Mouse (Mus musculus): ENCODE measurements around the gene Myrfl. TPM values are rescaled to one million over a fixed set of nuclear protein-coding genes. Genes with fewer than 3 reads are reported as not detected.

The Myrfl gene
- polyA plus RNA-seq, 1 experiment from 2014 or later, result 0.97 TPM

DNA sequence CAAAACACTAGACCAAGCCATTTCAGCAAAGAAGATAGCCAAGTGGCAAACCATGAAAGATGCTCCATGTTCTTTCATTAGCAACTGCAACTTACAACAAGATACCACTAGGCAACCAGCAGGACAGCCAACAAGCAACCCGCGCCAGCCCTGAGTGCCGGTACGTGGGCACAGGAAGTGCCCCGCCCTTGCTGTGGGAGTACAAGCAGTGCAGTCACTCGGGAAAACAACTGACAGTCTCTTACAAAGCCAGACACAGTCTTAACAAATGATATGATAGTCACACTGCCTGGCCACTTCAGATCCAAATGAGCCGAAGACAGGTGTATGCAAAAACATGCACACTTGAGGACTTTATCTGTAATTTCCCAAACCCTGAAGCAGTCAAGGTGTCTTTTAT is 33.8 kb upstream of the Myrfl start:
- Histone ChIP-seq H3K36me3 (ENCODE audit: control insufficient read depth, insufficient read depth, low read length) (no peaks in the 10 kb centered on the region), H3K4me3 (replicated peaks; ENCODE audit: low read length) (no peak overlapping the region), H3K4me2 (ENCODE audit: low read depth, low read length) (no peak overlapping the region), H3K4me1 (ENCODE audit: control insufficient read depth, insufficient read depth, low read length) (no peaks in the 10 kb centered on the region; the same call in 1 of the 2 replicates), H3K27me3 (ENCODE audit: control insufficient read depth, insufficient read depth, low read length) (no peaks in the 10 kb centered on the region), H3K9ac (ENCODE audit: low read length) (no peak overlapping the region), H3K9me3 (replicated peaks; ENCODE audit: control insufficient read depth, low read length) (no peaks in the 10 kb centered on the region), H3K27ac (ENCODE audit: low read length) (no peak overlapping the region)
- ATAC-seq (ENCODE audit: insufficient read depth, low FRiP score), result no peak
- 69% methylated on average over 7 of the region's 7 CpGs for WGBS

- Histone ChIP-seq H3K27ac (ENCODE audit: low read length) (no peak overlapping the region), H3K4me3 (replicated peaks; ENCODE audit: low read length) (no peak overlapping the region), H3K9me3 (replicated peaks; ENCODE audit: control insufficient read depth, low read length) (no peaks in the 10 kb centered on the region), H3K4me2 (ENCODE audit: low read depth, low read length) (no peak overlapping the region), H3K27me3 (ENCODE audit: control insufficient read depth, insufficient read depth, low read length) (no peaks in the 10 kb centered on the region), H3K36me3 (ENCODE audit: control insufficient read depth, insufficient read depth, low read length) (no peaks in the 10 kb centered on the region), H3K9ac (ENCODE audit: low read length) (no peak overlapping the region), H3K4me1 (ENCODE audit: control insufficient read depth, insufficient read depth, low read length) (no peaks in the 10 kb centered on the region; the same call in 1 of the 2 replicates)
- WGBS, result 69% methylated on average over 3 of the region's 3 CpGs
- no peak for ATAC-seq (ENCODE audit: insufficient read depth, low FRiP score)
These were observed 32.1 kb upstream of the Myrfl start for GRCm38 (mm10) chr10:116928826-116929225.

DNA sequence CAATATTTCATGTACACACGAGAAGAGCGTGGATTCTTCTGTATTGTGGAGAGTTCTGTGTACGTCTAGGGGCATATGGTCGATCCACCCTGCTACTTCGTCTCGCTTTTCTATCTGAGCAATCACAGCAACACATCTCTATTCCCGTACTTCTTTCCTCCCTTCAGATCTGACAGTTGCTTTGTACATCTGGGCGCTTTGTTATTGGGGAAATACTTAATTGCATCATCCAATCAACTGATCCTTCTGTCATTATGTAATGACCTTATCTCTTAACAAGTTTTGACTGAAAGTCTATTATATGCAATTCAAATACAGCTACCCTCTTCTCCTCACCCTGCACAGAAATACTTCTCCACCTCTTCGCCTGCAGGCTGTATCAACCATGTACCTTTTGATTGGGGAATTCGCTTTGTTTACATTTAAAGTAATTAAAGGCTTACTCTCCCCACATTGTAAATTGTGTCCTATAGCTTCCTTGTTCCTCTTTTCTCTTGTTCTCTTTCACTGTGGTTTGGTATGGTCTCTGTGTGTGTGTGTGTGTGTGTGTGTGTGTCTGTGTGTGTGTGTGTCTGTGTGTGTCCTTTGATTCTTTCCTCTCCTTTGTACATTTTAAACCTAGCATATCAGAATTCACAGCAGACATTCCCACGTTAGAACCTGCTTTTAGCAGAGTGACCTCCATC is 29.9 kb upstream of the Myrfl start:
- H3K27ac ChIP-seq (ENCODE audit: low read length), result no peak overlapping the region
- no peak overlapping the region for H3K9ac ChIP-seq (ENCODE audit: low read length)
- H3K27me3 ChIP-seq (ENCODE audit: control insufficient read depth, insufficient read depth, low read length), result no peaks in the 10 kb centered on the region
- H3K4me3 ChIP-seq (replicated peaks; ENCODE audit: low read length), result no peak overlapping the region
- H3K4me1 ChIP-seq (ENCODE audit: control insufficient read depth, insufficient read depth, low read length), result no peaks in the 10 kb centered on the region; the same call in 1 of the 2 replicates
- H3K9me3 ChIP-seq (replicated peaks; ENCODE audit: control insufficient read depth, low read length), result no peaks in the 10 kb centered on the region
- no peak for ATAC-seq (ENCODE audit: insufficient read depth, low FRiP score)
- H3K4me2 ChIP-seq (ENCODE audit: low read depth, low read length), result no peak overlapping the region
- H3K36me3 ChIP-seq (ENCODE audit: control insufficient read depth, insufficient read depth, low read length), result no peaks in the 10 kb centered on the region
- WGBS, result 74% methylated on average over 11 of the region's 11 CpGs

DNA sequence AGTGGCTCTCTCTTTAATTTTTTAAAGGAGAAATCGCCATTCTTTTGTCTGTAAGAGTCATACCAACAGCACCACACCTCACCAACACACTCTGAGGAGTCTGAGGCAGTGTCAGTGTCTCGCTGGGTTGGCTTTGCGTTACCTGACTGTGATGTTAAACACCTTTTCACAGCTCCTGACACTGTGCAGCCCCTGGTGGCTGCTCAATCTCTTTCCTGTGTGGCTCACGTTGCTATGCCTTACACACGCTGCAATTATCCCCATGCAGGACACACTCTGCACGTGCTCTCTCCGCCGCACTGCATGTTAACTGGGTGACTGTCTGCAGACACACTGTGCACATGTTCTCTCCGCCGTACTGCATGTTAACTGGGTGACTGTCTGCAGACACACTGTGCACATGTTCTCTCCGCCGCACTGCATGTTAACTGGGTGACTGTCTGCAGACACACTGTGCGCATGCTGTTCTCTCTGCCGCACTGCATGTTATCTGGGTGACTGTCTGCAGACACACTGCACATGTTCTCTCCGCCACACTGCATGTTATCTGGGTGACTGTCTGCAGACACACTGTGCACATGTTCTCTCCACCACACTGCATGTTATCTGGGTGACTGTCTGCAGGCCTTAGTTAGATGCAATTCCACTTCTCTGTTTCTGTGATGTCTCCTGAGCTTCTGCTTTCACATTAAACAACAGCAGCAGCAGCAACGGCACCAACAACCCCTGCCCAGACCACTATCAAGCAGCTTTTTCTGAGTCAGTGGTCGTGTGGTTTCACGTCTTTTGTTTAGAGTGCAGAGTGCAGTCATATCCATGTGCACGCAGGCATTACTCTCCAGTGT is 27.2 kb upstream of the Myrfl start:
- H3K36me3 ChIP-seq (ENCODE audit: control insufficient read depth, insufficient read depth, low read length), result no peaks in the 10 kb centered on the region
- WGBS, result 89% methylated on average over 19 of the region's 19 CpGs
- no peak overlapping the region for H3K9ac ChIP-seq (ENCODE audit: low read length)
- no peaks in the 10 kb centered on the region; the same call in 1 of the 2 replicates for H3K4me1 ChIP-seq (ENCODE audit: control insufficient read depth, insufficient read depth, low read length)
- H3K4me3 ChIP-seq (replicated peaks; ENCODE audit: low read length), result no peak overlapping the region
- no peak overlapping the region for H3K4me2 ChIP-seq (ENCODE audit: low read depth, low read length)
- H3K27ac ChIP-seq (ENCODE audit: low read length), result no peak overlapping the region
- H3K27me3 ChIP-seq (ENCODE audit: control insufficient read depth, insufficient read depth, low read length), result no peaks in the 10 kb centered on the region
- no peaks in the 10 kb centered on the region for H3K9me3 ChIP-seq (replicated peaks; ENCODE audit: control insufficient read depth, low read length)
- ATAC-seq (ENCODE audit: insufficient read depth, low FRiP score), result no peak

DNA sequence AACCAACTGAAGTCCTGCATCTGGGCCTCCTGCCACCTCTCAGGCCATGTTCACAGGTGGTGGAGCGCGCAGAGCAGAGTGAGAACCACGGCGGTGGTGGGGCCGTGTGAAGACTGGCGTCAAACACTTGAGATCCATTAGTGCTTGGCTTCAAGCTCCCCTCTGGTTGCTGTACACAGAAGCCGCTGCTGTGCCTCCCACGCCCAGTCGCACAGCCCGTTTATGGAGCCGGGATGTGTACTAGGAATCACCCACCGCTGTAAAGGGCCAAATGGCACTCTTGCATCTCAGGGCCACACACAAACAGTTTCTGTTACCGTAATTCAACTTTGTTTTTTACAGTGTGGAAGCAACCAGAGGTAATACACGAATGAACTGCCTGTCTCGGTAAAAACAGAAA is 25.4 kb upstream of the Myrfl start:
- WGBS, result 85% methylated on average over 15 of the region's 15 CpGs
- Histone ChIP-seq H3K4me2 (ENCODE audit: low read depth, low read length) (no peak overlapping the region), H3K36me3 (ENCODE audit: control insufficient read depth, insufficient read depth, low read length) (no peaks in the 10 kb centered on the region)

DNA sequence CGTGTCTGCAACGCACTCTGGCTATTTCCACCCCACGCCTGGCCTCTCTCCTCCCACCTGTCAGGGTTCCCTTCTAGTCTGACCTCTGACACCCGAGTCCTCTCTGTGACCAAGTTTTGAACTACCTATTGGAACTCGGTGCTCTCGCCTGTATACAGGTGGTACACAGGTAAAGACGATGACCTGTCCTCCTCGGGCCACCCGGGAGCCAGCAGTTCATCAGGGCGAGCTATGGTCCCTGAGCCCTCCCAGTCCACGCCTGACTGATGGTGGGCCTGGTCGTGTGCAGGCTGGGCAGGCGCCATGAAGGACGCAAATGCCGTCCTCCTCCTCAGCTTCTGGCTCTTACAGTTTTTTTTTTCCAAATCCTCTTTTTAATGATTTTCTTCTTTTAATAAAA is 24.7 kb upstream of the Myrfl start:
- Histone ChIP-seq H3K9ac (ENCODE audit: low read length) (no peak overlapping the region), H3K4me1 (ENCODE audit: control insufficient read depth, insufficient read depth, low read length) (no peaks in the 10 kb centered on the region), H3K4me2 (ENCODE audit: low read depth, low read length) (no peak overlapping the region), H3K27ac (ENCODE audit: low read length) (no peak overlapping the region), H3K36me3 (ENCODE audit: control insufficient read depth, insufficient read depth, low read length) (no peaks in the 10 kb centered on the region), H3K4me3 (replicated peaks; ENCODE audit: low read length) (no peak overlapping the region), H3K27me3 (ENCODE audit: control insufficient read depth, insufficient read depth, low read length) (no peaks in the 10 kb centered on the region), H3K9me3 (replicated peaks; ENCODE audit: control insufficient read depth, low read length) (no peaks in the 10 kb centered on the region)
- WGBS, result 88% methylated on average over 15 of the region's 15 CpGs
- ATAC-seq (ENCODE audit: insufficient read depth, low FRiP score), result no peak

More for the DNA sequence above, 25.4 kb upstream of the Myrfl start:
- H3K4me3 ChIP-seq (replicated peaks; ENCODE audit: low read length), result no peak overlapping the region
- H3K9me3 ChIP-seq (replicated peaks; ENCODE audit: control insufficient read depth, low read length), result no peaks in the 10 kb centered on the region
- no peaks in the 10 kb centered on the region for H3K27me3 ChIP-seq (ENCODE audit: control insufficient read depth, insufficient read depth, low read length)
- H3K4me1 ChIP-seq (ENCODE audit: control insufficient read depth, insufficient read depth, low read length), result no peaks in the 10 kb centered on the region
- no peak for ATAC-seq (ENCODE audit: insufficient read depth, low FRiP score)
- H3K27ac ChIP-seq (ENCODE audit: low read length), result no peak overlapping the region
- no peak overlapping the region for H3K9ac ChIP-seq (ENCODE audit: low read length)

GRCm38 (mm10) chr10:116920641-116921040 is 23.9 kb upstream of the Myrfl start:
- Histone ChIP-seq H3K27me3 (ENCODE audit: control insufficient read depth, insufficient read depth, low read length) (no peaks in the 10 kb centered on the region), H3K4me2 (ENCODE audit: low read depth, low read length) (no peak overlapping the region), H3K36me3 (ENCODE audit: control insufficient read depth, insufficient read depth, low read length) (no peaks in the 10 kb centered on the region), H3K4me1 (ENCODE audit: control insufficient read depth, insufficient read depth, low read length) (no peaks in the 10 kb centered on the region), H3K4me3 (replicated peaks; ENCODE audit: low read length) (no peak overlapping the region), H3K27ac (ENCODE audit: low read length) (no peak overlapping the region), H3K9me3 (replicated peaks; ENCODE audit: control insufficient read depth, low read length) (no peaks in the 10 kb centered on the region), H3K9ac (ENCODE audit: low read length) (no peak overlapping the region)
- 89% methylated on average over 8 of the region's 8 CpGs for WGBS
- ATAC-seq (ENCODE audit: insufficient read depth, low FRiP score), result no peak

- no peak overlapping the region for H3K4me3 ChIP-seq (replicated peaks; ENCODE audit: low read length)
- no peak overlapping the region for H3K27ac ChIP-seq (ENCODE audit: low read length)
- no peaks in the 10 kb centered on the region for H3K4me1 ChIP-seq (ENCODE audit: control insufficient read depth, insufficient read depth, low read length)
- no peak for ATAC-seq (ENCODE audit: insufficient read depth, low FRiP score)
- WGBS, result 85% methylated on average over 25 of the region's 25 CpGs
- no peak overlapping the region for H3K9ac ChIP-seq (ENCODE audit: low read length)
- H3K27me3 ChIP-seq (ENCODE audit: control insufficient read depth, insufficient read depth, low read length), result no peaks in the 10 kb centered on the region
- H3K9me3 ChIP-seq (replicated peaks; ENCODE audit: control insufficient read depth, low read length), result no peaks in the 10 kb centered on the region
- 0 out of 2 replicates have a peak, but pooled peaks cover 3% of the 10 kb centered on the region for H3K36me3 ChIP-seq (ENCODE audit: control insufficient read depth, insufficient read depth, low read length)
- no peak overlapping the region for H3K4me2 ChIP-seq (ENCODE audit: low read depth, low read length)
These were observed 22.9 kb upstream of the Myrfl start for GRCm38 (mm10) chr10:116919368-116920317.

Data from stomach, embryonic 16.5 days (tissue).